Mouse (Mus musculus) CH12.LX (cell line): Measurements from ENCODE around the gene Trnt1.

Experiments
- BHLHE40 ChIP-seq: IDR thresholded peaks from 2 replicates; pipeline ENCODE4 v1.6.1; 2011; ENCODE audit warnings: mild to moderate bottlenecking, low read depth, low read length, improper control_type of control experiment
- CTCF ChIP-seq, 2 experiments: IDR thresholded peaks in 1 of 2; conservative IDR thresholded peaks in 1 of 2; 2 replicates each; pipeline ENCODE4 v1.5.1; 2011 to 2012; ENCODE audit warnings: low read depth in 2 of 2, low read length in 2 of 2, improper control_type of control experiment in 1 of 2, inconsistent platforms in 1 of 2, mild to moderate bottlenecking in 1 of 2, moderate library complexity in 1 of 2
- EP300 ChIP-seq: IDR thresholded peaks from 2 replicates; pipeline ENCODE4 v1.6.1; 2011; ENCODE audit warnings: low read length, improper control_type of control experiment
- MYC ChIP-seq: IDR thresholded peaks from 2 replicates; pipeline ENCODE4 v1.6.1; 2011; ENCODE audit warnings: low read depth, mild to moderate bottlenecking, improper control_type of control experiment, low read length
- RAD21 ChIP-seq: IDR thresholded peaks from 2 replicates; pipeline ENCODE4 v1.6.1; 2011; ENCODE audit warnings: low read depth, mild to moderate bottlenecking, low read length, improper control_type of control experiment, moderate library complexity

DNA sequence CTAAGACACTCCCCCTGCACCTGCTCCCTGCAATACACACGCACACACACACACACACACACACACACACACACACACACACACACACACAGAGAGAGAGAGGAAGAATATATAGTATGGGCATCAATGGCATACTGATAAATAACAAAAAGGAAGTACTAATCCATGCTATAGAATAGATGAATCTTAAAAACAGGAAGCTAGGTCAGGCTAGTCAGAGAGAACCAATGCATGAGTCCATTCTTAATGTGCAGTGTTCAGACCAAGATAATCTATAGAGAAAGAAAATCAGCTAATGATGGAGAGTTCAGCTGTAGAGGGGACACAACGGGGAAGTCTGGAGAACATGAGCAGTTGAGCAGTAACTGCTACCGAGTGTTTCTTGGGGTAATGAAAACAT lies 10.6 kb upstream of the Trnt1 start:
- no peak for TF ChIP-seq BHLHE40
- TF ChIP-seq RAD21, result no peak
- TF ChIP-seq CTCF (conservative IDR thresholded peaks at IDR 0.05 in 1 of 2, IDR thresholded peaks at IDR 0.05 in 1 of 2; ENCODE audit: low read depth in 2 of 2, low read length in 2 of 2), result no peak
- no peak for TF ChIP-seq EP300
- TF ChIP-seq MYC, result no peak
